Mouse (Mus musculus) sigmoid colon, adult 10 weeks (tissue): ENCODE results near the gene Hk3. TPM values are rescaled to one million over a fixed set of nuclear protein-coding genes. Genes with fewer than 3 reads are reported as not detected.

ENCODE experiments used
- polyA plus RNA-seq: library from polyadenylated mRNA; stranded (reverse); fragments of 350-450 nt; fragmentation: Illumina TruSeq; extraction: RNeasy Lipid Tissue Mini Kit (QIAGEN cat#74804); gene quantifications from one replicate; pipeline ENCODE4 v1.2.3, GENCODE M21; 2014; ENCODE audit warnings: low read depth, low replicate concordance

Hk3 gene
- not detected for polyA plus RNA-seq

DNA sequence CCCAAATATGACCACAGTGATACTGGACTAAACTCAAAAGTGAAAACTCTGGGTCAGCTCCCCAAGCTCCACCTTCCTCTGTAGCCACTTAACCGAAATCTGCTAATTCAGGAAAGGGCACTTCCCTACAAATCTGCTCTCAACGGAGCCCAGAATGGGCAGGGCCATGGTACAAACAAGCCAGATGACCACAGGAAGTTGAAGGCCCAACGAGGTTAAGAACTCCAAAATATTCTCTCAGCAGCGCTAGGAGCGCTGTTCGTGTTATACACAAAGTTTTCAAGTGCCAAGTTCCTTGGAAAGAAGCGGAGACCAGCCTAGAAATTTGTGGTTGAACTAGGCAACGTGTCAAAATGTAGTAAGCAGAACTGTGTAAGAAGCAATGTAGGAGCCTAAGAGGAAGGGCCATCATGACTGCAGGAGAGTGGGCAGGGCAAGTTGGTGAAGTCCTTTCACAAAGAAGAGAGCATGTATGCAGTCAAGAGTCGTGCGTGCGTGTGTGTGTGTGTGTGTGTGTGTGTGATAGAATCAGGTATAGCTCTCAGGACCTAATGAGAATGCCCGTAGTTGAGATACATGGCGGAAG lies at the start of gene Hk3:
Gene Hk3 (minus strand): TSS at position 192 of the 586 bp plus-strand sequence.

Other genes with a start within 250 kb of the Hk3 start
- gene Eif4e1b, start 237.4 kb downstream of the Hk3 start, polyA plus RNA-seq, result not detected
- gene Tspan17, start 232.0 kb downstream of the Hk3 start, polyA plus RNA-seq, result 3.0 TPM
- not detected for gene Unc5a, start 72.0 kb downstream of the Hk3 start, polyA plus RNA-seq
- 60.6 TPM for gene Uimc1, start 78.9 kb upstream of the Hk3 start, polyA plus RNA-seq
- 5.1 TPM for gene Zfp346, start 83.9 kb upstream of the Hk3 start, polyA plus RNA-seq
- gene Gm17617, start 112.2 kb upstream of the Hk3 start, polyA plus RNA-seq, result not detected
- 0.35 TPM for gene Fgfr4, start 131.3 kb upstream of the Hk3 start, polyA plus RNA-seq
- 79.5 TPM for gene Nsd1, start 188.4 kb upstream of the Hk3 start, polyA plus RNA-seq